Mouse (Mus musculus) duodenum, adult 2 months (tissue): ENCODE data around the gene Tgm6. TPM values are rescaled to one million over a fixed set of nuclear protein-coding genes. Genes with fewer than 3 reads are reported as not detected.

Source experiments
- polyA plus RNA-seq: library from polyadenylated mRNA; depleted of rRNA; stranded (reverse); fragments of >200 nt; gene quantifications from 2 replicates; pipeline ENCODE4 v1.2.3, GENCODE M21; 2012; ENCODE audit warnings: low replicate concordance; rRNA removed

The Tgm6 gene
- not detected in 2 replicates for polyA plus RNA-seq

DNA sequence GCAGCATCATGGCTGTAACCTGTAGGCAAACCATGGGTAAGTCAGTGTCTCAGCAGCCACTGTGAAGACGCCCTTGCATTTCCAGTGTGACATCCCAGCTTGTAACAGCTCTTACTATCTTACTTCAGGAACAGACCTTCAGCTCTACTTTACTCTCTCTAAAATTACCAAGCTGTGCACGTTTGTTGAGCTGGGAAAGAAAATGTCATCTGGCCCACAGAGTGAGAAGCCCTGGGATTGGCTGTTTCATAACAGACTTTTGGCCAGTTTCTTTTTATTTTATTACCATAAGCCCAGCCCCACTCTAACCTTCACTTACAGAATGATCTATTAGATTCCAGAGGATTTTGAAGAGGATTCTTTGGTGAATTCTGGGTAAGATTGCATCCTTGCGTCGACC is at the start of gene Tgm6:
Tgm6 (plus strand) TSS at position 301 of the 400 bp plus-strand sequence.

DNA sequence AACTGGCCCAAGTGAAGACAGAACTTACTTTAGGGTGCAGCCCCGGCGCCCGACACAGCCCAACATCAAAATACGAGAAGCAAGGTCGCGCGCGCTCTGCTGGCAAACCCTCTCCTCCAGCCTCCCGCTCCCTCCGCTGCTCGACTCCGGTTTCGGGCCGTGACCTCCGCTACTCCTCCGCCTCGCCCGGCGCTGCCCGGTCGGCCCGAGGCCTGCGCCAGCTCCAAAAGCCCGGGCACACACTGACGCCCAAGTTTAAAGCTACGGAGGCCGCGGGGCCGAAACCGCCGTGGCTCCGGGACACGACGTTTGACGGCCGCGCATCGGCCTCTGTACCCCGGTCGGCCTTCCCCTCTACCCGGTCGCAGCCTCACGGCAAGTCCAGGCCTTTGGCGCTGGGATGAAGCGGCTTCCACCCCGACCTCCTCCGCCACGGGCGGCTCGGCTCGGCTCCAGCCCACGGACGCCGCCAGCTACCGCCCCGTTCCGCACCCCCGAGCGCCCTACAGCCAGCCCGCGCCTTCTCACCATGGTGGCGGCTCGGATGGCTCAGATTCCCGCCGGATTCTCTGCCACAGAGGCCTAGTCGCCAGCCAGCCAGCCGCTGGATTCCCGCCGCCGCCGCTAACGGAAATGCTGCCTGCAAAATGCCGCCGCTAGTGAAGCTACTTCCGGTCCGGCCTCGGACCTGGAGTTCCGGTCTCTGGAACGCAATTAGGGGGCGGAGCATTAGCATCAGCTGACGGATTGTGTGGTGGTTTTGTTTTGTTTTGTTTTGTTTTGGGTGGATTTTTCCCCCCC is 66.7 kb downstream of the Tgm6 start, which contains the start of gene Snrpb:
Snrpb (minus strand) TSS at position 698 of the 801 bp plus-strand sequence.

DNA sequence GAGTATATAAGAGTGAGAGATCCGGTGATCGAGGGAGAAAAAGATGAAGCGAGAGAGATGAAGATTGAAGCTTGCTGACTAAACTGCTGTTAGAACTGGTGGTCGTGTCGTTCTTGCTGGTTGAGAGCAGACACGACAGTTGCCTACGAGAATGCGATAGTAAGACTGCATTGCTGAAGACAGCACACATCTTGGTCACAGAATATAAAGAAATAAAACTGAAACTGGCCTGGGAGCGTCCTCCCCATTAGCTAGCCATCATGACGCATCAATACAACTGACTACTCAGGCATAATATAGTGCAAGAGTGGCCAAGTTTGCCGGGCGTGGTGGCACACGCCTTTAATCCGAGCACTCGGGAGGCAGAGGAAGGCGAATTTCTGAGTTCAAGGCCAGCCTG is 82.7 kb downstream of the Tgm6 start, which contains the start of gene Tmc2:
Tmc2 (plus strand) TSS at position 301 of the 400 bp plus-strand sequence.

Other genes with a start within 250 kb of the Tgm6 start
- gene Tgm3, start 100.1 kb upstream of the Tgm6 start, polyA plus RNA-seq, result 0.04 TPM in 1 of 2 replicates, not detected in the other
- gene Snrpb, start 67.0 kb downstream of the Tgm6 start, polyA plus RNA-seq, result 226 and 267 TPM in 2 replicates
- not detected in 2 replicates for gene Tmc2, start 82.8 kb downstream of the Tgm6 start, polyA plus RNA-seq
- gene Nop56, start 162.0 kb downstream of the Tgm6 start, polyA plus RNA-seq, result 16.7 and 33.7 TPM in 2 replicates
- gene Idh3b, start 172.1 kb downstream of the Tgm6 start, polyA plus RNA-seq, result 150 and 184 TPM in 2 replicates
- gene Ebf4, start 182.8 kb downstream of the Tgm6 start, polyA plus RNA-seq, result 1.4 and 1.8 TPM in 2 replicates